ENCODE assay signal across 8 mouse cellular contexts in the genomic region with DNA sequence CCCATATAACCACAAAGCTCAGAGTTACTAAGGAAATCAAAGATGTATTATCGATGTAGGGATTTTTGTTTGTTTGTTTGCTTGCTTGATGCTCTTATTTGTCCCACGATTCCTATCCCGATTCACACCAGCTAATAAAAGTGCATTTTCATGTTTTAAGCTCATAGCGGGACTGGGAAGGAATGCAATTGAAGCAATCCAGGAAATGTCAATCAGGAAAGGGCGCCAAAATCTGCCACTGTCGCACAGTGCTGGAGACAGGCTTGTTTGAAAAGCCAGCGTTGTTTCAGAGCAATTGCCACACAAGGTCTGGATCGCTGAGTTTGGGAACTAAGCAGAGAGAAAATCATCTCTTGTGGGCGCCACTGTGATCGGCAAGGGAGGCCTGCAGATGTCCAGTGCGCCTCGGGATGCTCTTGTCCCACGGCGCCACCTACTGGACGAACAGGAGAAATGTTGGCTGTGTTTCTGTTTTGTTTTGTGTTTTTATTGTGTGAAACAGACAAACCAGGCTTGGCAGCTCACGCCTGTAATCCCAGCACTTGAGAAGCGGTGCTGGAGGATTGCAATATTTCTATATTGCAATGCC. TPM values are rescaled to one million over a fixed set of nuclear protein-coding genes. Genes with fewer than 3 reads are reported as not detected.
DNase-seq lines count a peak whose midpoint lies in the region; ATAC-seq and TF ChIP-seq lines count a peak whose summit lies in the region.

No protein-coding gene starts in this region.

- no peak overlapping the region for H3K4me3 ChIP-seq in ES-E14 (ENCODE audit: insufficient read depth in 1 of 2, low read depth in 1 of 2, low read length in 2 of 2, poor library complexity in 1 of 2, severe bottlenecking in 1 of 2)
- H3K4me3 ChIP-seq in hindbrain, embryonic 11.5 days (ENCODE audit: low read depth, low read length), result peak overlapping the region; percentile 25

- in situ Hi-C loops in ES-E14 (cut with MboI; ENCODE audit: low sequenced_read_pairs in 2 of 2, unreplicated experiment in 2 of 2), result no loop called here

- 3% methylated on average over 17 of the region's 17 CpGs for WGBS in hindbrain, embryonic 11.5 days

- no peaks in the 10 kb centered on the region for H3K9me3 ChIP-seq in ES-E14 (ENCODE audit: control insufficient read depth, insufficient read depth, low read depth, low read length)
- H3K9me3 ChIP-seq in hindbrain, embryonic 11.5 days (ENCODE audit: control insufficient read depth, low read length), result no peaks in the 10 kb centered on the region

- peak; percentile 65 for DNase-seq in ES-E14 (ENCODE audit: low read depth, low spot score)
- peak; percentile 58 to 77 for DNase-seq in cerebellum, adult 18-20 months
- peak; percentile 89 for DNase-seq in hindbrain, embryonic 11.5 days (ENCODE audit: low spot score)
- DNase-seq in layer of hippocampus, postnatal 14 days (ENCODE audit: low spot score in 2 of 2), result peak; percentile 69 to 75
- peak; percentile 81 for DNase-seq in lung, postnatal 10 days
- DNase-seq in ovary, postnatal 36 days (ENCODE audit: low spot score), result peak; percentile 74
- peak; percentile 66 for DNase-seq in thymus, postnatal 25 days

- no peaks in the 10 kb centered on the region for H3K36me3 ChIP-seq in ES-E14 (ENCODE audit: control insufficient read depth, insufficient read depth, low read length, poor library complexity, severe bottlenecking)
- H3K36me3 ChIP-seq in hindbrain, embryonic 11.5 days (ENCODE audit: control insufficient read depth, insufficient read depth, low read length), result no peaks in the 10 kb centered on the region

- H3K9ac ChIP-seq in ES-E14 (ENCODE audit: insufficient read depth, low read depth, low read length, poor library complexity, severe bottlenecking), result no peak overlapping the region
- peak overlapping the region; percentile 47; the same call in 1 of the 2 replicates for H3K9ac ChIP-seq in hindbrain, embryonic 11.5 days (ENCODE audit: low read depth, low read length)

- peak; percentile 90 for ATAC-seq in frontal cortex, adult (ENCODE audit: low TSS enrichment)
- ATAC-seq in hindbrain, embryonic 11.5 days (ENCODE audit: low FRiP score), result peak; percentile 53; the same call in 1 of the 2 replicates

- peak overlapping the region; percentile 45 for H3K4me2 ChIP-seq in hindbrain, embryonic 11.5 days (replicated peaks; ENCODE audit: low read depth, low read length)

- H3K4me1 ChIP-seq in ES-E14 (ENCODE audit: control insufficient read depth in 2 of 2, insufficient read depth in 2 of 2, low read length in 2 of 2, poor library complexity in 1 of 2), result peaks cover 2 to 4% of the 10 kb centered on the region in 2 experiments; a peak in 3 of 4 replicates
- no peaks in the 10 kb centered on the region for H3K4me1 ChIP-seq in hindbrain, embryonic 11.5 days (replicated peaks; ENCODE audit: control insufficient read depth, insufficient read depth, low read length)

- H3K27me3 ChIP-seq in hindbrain, embryonic 11.5 days (ENCODE audit: control insufficient read depth, insufficient read depth, low read length), result no peaks in the 10 kb centered on the region

- H3K27ac ChIP-seq in ES-E14 (ENCODE audit: insufficient read depth, low read depth, low read length, poor library complexity, severe bottlenecking), result no peak overlapping the region
- no peak overlapping the region for H3K27ac ChIP-seq in hindbrain, embryonic 11.5 days (ENCODE audit: low read depth, low read length)

TF ChIP-seq in ES-E14, 5 proteins besides CTCF, POLR2A, EP300 and RAD21:
- peak; percentile 29; the same call in 1 of the 2 replicates for TF ChIP-seq ZC3H11A (IDR thresholded peaks at IDR 0.05; ENCODE audit: borderline replicate concordance, low read depth, low read length)
- TF ChIP-seq HCFC1 (IDR thresholded peaks at IDR 0.05; ENCODE audit: borderline replicate concordance, insufficient read depth, low read length), result no peak
- TF ChIP-seq CHD2 (IDR thresholded peaks at IDR 0.05; ENCODE audit: low read depth, low read length), result no peak
- no peak for TF ChIP-seq MAFK (IDR thresholded peaks at IDR 0.05; ENCODE audit: insufficient read depth, low read depth, low read length)

RNA-seq across cellular contexts. Expression of a gene that starts 26.3 kb away (rescaled TPM):
- 2.1 and 2.9 TPM in 2 replicates for total RNA-seq in ES-E14 (2012; rRNA removed)
- 1.8 and 1.9 TPM in 2 replicates for polyA plus RNA-seq in hindbrain, embryonic 11.5 days (2014; fragmentation: Nextera tagmentation; extraction: Ambion mirVana)
- 100 to 1,000 TPM; 121 to 123 TPM for total RNA-seq in layer of hippocampus, postnatal 14 days (2021)

Comparison
In these comparisons a context has a peak if more than half of its experiments do, and no peak if none do; other contexts are left out.
1. RNA of a gene that starts 26.3 kb away (total RNA-seq): 121 to 123 TPM in layer of hippocampus, postnatal 14 days; 2.1 to 2.9 TPM in ES-E14; every median in the first group is over 10 times any median in the second.
2. Peak in every context shown above with its lines, with median percentiles within 50 percentile points of each other: DNase-seq.